9 mouse cellular contexts compared by ENCODE assay signal in the genomic region with DNA sequence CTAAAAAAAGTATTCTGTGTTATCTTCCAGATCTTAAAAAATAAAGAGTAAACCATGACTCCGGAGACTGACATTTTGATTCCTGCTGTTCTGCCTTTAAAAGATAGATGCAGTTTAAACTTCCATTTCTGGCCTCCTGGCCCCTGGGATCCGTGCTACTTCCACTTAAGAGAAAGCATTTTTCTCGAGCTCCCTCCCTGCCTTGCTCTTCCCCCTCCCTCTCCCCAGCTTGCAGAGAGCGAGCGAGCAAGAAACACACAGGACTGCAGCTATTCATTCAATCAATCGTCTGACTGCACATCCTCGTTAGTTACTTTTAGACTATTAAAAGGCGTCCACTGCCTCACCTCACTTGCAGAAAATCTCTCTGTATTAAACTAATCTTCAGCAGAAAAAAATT.
DNase-seq lines count a peak whose midpoint lies in the region; ATAC-seq and TF ChIP-seq lines count a peak whose summit lies in the region.
"Had no signal": no experiment of that assay in that cellular context is flagged by ENCODE, and none has a peak within 500 bp of the region (broad histone marks: within the 10 kb centered on the region; RNA-seq: fewer than 3 reads in every experiment).

No protein-coding gene starts in this region.

- H3K27me3 ChIP-seq in lung, embryonic 14.5 days (ENCODE audit: insufficient read depth, low read length) = no peaks in the 10 kb centered on the region
- H3K27me3 ChIP-seq: embryonic facial prominence, embryonic 15.5 days had no signal

- TF ChIP-seq CTCF in lung, embryonic 14.5 days (IDR thresholded peaks at IDR 0.05; ENCODE audit: low read depth) = no peak
- no peak for TF ChIP-seq CTCF in lung, adult 2 months (IDR thresholded peaks at IDR 0.05; ENCODE audit: insufficient read depth, low read length)

- H3K27ac ChIP-seq in lung, embryonic 14.5 days (ENCODE audit: low read depth) = no peak overlapping the region
- H3K27ac ChIP-seq: embryonic facial prominence, embryonic 15.5 days had no signal

- H3K4me2 ChIP-seq in lung, embryonic 14.5 days = 0 out of 2 replicates have a peak overlapping the region, but pooled peaks have one; percentile 10
- H3K4me2 ChIP-seq: embryonic facial prominence, embryonic 15.5 days had no signal

- 16% methylated on average over 8 of the region's 8 CpGs for whole genome bisulfite sequencing in lung, embryonic 14.5 days
- 39% methylated on average over 8 of the region's 8 CpGs for WGBS in lung, adult 2 months

- TF ChIP-seq POLR2A in lung, adult 2 months (IDR thresholded peaks at IDR 0.05; ENCODE audit: borderline replicate concordance, extremely low read depth, low read depth, low read length) = no peak

- H3K4me1 ChIP-seq in lung, embryonic 14.5 days (ENCODE audit: insufficient read depth) = no peaks in the 10 kb centered on the region
- H3K4me1 ChIP-seq in lung, adult 2 months (ENCODE audit: control insufficient read depth, insufficient read depth, low read length) = peaks cover 3% of the 10 kb centered on the region; the same call in 1 of the 2 replicates
- H3K4me1 ChIP-seq: embryonic facial prominence, embryonic 15.5 days had no signal

- no peak for ATAC-seq in lung, embryonic 14.5 days (ENCODE audit: insufficient read depth)

- H3K36me3 ChIP-seq in lung, embryonic 14.5 days (ENCODE audit: insufficient read depth) = no peaks in the 10 kb centered on the region
- H3K36me3 ChIP-seq: embryonic facial prominence, embryonic 15.5 days had no signal

- no peak overlapping the region for H3K4me3 ChIP-seq in lung, embryonic 14.5 days (ENCODE audit: low read depth, low read length)
- H3K4me3 ChIP-seq in lung, adult 2 months (replicated peaks; ENCODE audit: extremely low read depth, low read depth, low read length) = no peak overlapping the region
- H3K4me3 ChIP-seq: embryonic facial prominence, embryonic 15.5 days had no signal

- no peak overlapping the region for H3K9ac ChIP-seq in lung, embryonic 14.5 days
- H3K9ac ChIP-seq: embryonic facial prominence, embryonic 15.5 days had no signal

- H3K9me3 ChIP-seq in lung, embryonic 14.5 days (ENCODE audit: low read depth, low read length) = no peaks in the 10 kb centered on the region
- H3K9me3 ChIP-seq: embryonic facial prominence, embryonic 15.5 days had no signal

- DNase-seq in cerebellum, postnatal 10 days = peak; percentile 11 to 16
- no peak for DNase-seq in cerebellum, postnatal 25 days
- DNase-seq in lung, embryonic 14.5 days = peak; percentile 26
- DNase-seq in lung, postnatal 25 days (ENCODE audit: low spot score) = no peak
- DNase-seq in layer of hippocampus, postnatal 36 days = peak; percentile 41 to 56
- peak; percentile 30 for DNase-seq in right cerebral cortex, postnatal 4 days
- no peak for DNase-seq in lung, adult 2 months
- DNase-seq in ovary, adult 18-20 months (ENCODE audit: low spot score) = no peak

Comparison
In these comparisons a context has a peak if more than half of its experiments do, and no peak if none do; other contexts are left out.
1. DNase-seq: peak in cerebellum, postnatal 10 days (2 of 2), lung, embryonic 14.5 days (single experiment), layer of hippocampus, postnatal 36 days (2 of 2) and right cerebral cortex, postnatal 4 days (single experiment); none in cerebellum, postnatal 25 days (0 of 2), lung, postnatal 25 days (single experiment), lung, adult 2 months (single experiment) and ovary, adult 18-20 months (single experiment).